Mouse (Mus musculus): ENCODE data around the gene Ttc21a. TPM values are rescaled to one million over a fixed set of nuclear protein-coding genes. Genes with fewer than 3 reads are reported as not detected.

The Ttc21a gene
- total RNA-seq, 1 experiment: 0.40 TPM

GRCm38 (mm10) chr9:119893881-119894280, 43.5 kb upstream of the Ttc21a start:
- no peak for DNase-seq (ENCODE audit: low read depth, low spot score)
- Histone ChIP-seq H3K4me3 (ENCODE audit: insufficient read depth in 1 of 2, low read depth in 1 of 2, low read length in 2 of 2, poor library complexity in 1 of 2, severe bottlenecking in 1 of 2) (peak overlapping the region in 1 of 2 experiments; percentile 93; a peak in 2 of 4 replicates), H3K27ac (ENCODE audit: insufficient read depth, low read depth, low read length, poor library complexity, severe bottlenecking) (no peak overlapping the region), H3K9me3 (ENCODE audit: control insufficient read depth, insufficient read depth, low read depth, low read length) (no peaks in the 10 kb centered on the region), H3K36me3 (ENCODE audit: control insufficient read depth, insufficient read depth, low read length, poor library complexity, severe bottlenecking) (0 out of 2 replicates have a peak, but pooled peaks cover 2% of the 10 kb centered on the region), H3K4me1 (ENCODE audit: control insufficient read depth in 2 of 2, insufficient read depth in 2 of 2, low read length in 2 of 2, poor library complexity in 1 of 2) (0 out of 4 replicates have a peak, but pooled peaks cover 0 to 4% of the 10 kb centered on the region in 2 experiments), H3K9ac (ENCODE audit: insufficient read depth, low read depth, low read length, poor library complexity, severe bottlenecking) (no peak overlapping the region)
- in situ Hi-C loops (cut with MboI; ENCODE audit: low sequenced_read_pairs in 2 of 2, unreplicated experiment in 2 of 2): no loop called here
- TF ChIP-seq ZC3H11A (IDR thresholded peaks at IDR 0.05; ENCODE audit: borderline replicate concordance, low read depth, low read length): no peak
- no peak for TF ChIP-seq CHD2 (IDR thresholded peaks at IDR 0.05; ENCODE audit: low read depth, low read length)
- no peak for TF ChIP-seq MAFK (IDR thresholded peaks at IDR 0.05; ENCODE audit: insufficient read depth, low read depth, low read length)
- no peak for TF ChIP-seq HCFC1 (IDR thresholded peaks at IDR 0.05; ENCODE audit: borderline replicate concordance, insufficient read depth, low read length)
- no peak for TF ChIP-seq ZNF384 (IDR thresholded peaks at IDR 0.05; ENCODE audit: low read depth, low read length)

GRCm38 (mm10) chr9:119894339-119895009, 42.9 kb upstream of the Ttc21a start, which contains the start of gene Wdr48:
Gene Wdr48 (plus strand): TSS chr9:119894878.
- 0 out of 2 replicates have a peak, but pooled peaks cover 2% of the 10 kb centered on the region for H3K36me3 ChIP-seq (ENCODE audit: control insufficient read depth, insufficient read depth, low read length, poor library complexity, severe bottlenecking)
- H3K9ac ChIP-seq (ENCODE audit: insufficient read depth, low read depth, low read length, poor library complexity, severe bottlenecking): peak within 1 kb of the TSS; percentile 91
- H3K27ac ChIP-seq (ENCODE audit: insufficient read depth, low read depth, low read length, poor library complexity, severe bottlenecking): peak within 1 kb of the TSS; percentile 60
- no peaks in the 10 kb centered on the region for H3K9me3 ChIP-seq (ENCODE audit: control insufficient read depth, insufficient read depth, low read depth, low read length)
- H3K4me3 ChIP-seq (ENCODE audit: insufficient read depth in 1 of 2, low read depth in 1 of 2, low read length in 2 of 2, poor library complexity in 1 of 2, severe bottlenecking in 1 of 2): peak within 1 kb of the TSS; percentile 93
- in situ Hi-C loops (cut with MboI; ENCODE audit: low sequenced_read_pairs in 2 of 2, unreplicated experiment in 2 of 2): no loop called here
- 0 out of 4 replicates have a peak, but pooled peaks cover 0 to 4% of the 10 kb centered on the region in 2 experiments for H3K4me1 ChIP-seq (ENCODE audit: control insufficient read depth in 2 of 2, insufficient read depth in 2 of 2, low read length in 2 of 2, poor library complexity in 1 of 2)
- peak; percentile 99 for DNase-seq (ENCODE audit: low read depth, low spot score)
- TF ChIP-seq ZNF384 (IDR thresholded peaks at IDR 0.05; ENCODE audit: low read depth, low read length): no peak
- 0 out of 2 replicates have a peak, but pooled peaks have one; percentile 29 for TF ChIP-seq CHD2 (IDR thresholded peaks at IDR 0.05; ENCODE audit: low read depth, low read length)
- no peak for TF ChIP-seq ZC3H11A (IDR thresholded peaks at IDR 0.05; ENCODE audit: borderline replicate concordance, low read depth, low read length)
- peak; percentile 77 for TF ChIP-seq HCFC1 (IDR thresholded peaks at IDR 0.05; ENCODE audit: borderline replicate concordance, insufficient read depth, low read length)
- no peak for TF ChIP-seq MAFK (IDR thresholded peaks at IDR 0.05; ENCODE audit: insufficient read depth, low read depth, low read length)

- in situ Hi-C loops (cut with MboI; ENCODE audit: low sequenced_read_pairs in 2 of 2, unreplicated experiment in 2 of 2): no loop called here
- TF ChIP-seq MAFK (IDR thresholded peaks at IDR 0.05; ENCODE audit: insufficient read depth, low read depth, low read length) (no peak), ZC3H11A (IDR thresholded peaks at IDR 0.05; ENCODE audit: borderline replicate concordance, low read depth, low read length) (no peak), HCFC1 (IDR thresholded peaks at IDR 0.05; ENCODE audit: borderline replicate concordance, insufficient read depth, low read length) (no peak), ZNF384 (IDR thresholded peaks at IDR 0.05; ENCODE audit: low read depth, low read length) (no peak), CHD2 (IDR thresholded peaks at IDR 0.05; ENCODE audit: low read depth, low read length) (no peak)
- Histone ChIP-seq H3K9ac (ENCODE audit: insufficient read depth, low read depth, low read length, poor library complexity, severe bottlenecking) (peak overlapping the region; percentile 91), H3K4me1 (ENCODE audit: control insufficient read depth in 2 of 2, insufficient read depth in 2 of 2, low read length in 2 of 2, poor library complexity in 1 of 2) (0 out of 4 replicates have a peak, but pooled peaks cover 0 to 4% of the 10 kb centered on the region in 2 experiments), H3K9me3 (ENCODE audit: control insufficient read depth, insufficient read depth, low read depth, low read length) (no peaks in the 10 kb centered on the region), H3K27ac (ENCODE audit: insufficient read depth, low read depth, low read length, poor library complexity, severe bottlenecking) (peak overlapping the region; percentile 60), H3K36me3 (ENCODE audit: control insufficient read depth, insufficient read depth, low read length, poor library complexity, severe bottlenecking) (0 out of 2 replicates have a peak, but pooled peaks cover 2% of the 10 kb centered on the region), H3K4me3 (ENCODE audit: insufficient read depth in 1 of 2, low read depth in 1 of 2, low read length in 2 of 2, poor library complexity in 1 of 2, severe bottlenecking in 1 of 2) (peak overlapping the region; percentile 93)
- DNase-seq (ENCODE audit: low read depth, low spot score): no peak
Observed at GRCm38 (mm10) chr9:119895040-119895721, 42.2 kb upstream of the Ttc21a start.

- peaks cover 6% of the 10 kb centered on the region for H3K36me3 ChIP-seq (ENCODE audit: control insufficient read depth, insufficient read depth, low read length, poor library complexity, severe bottlenecking)
- in situ Hi-C loops (cut with MboI; ENCODE audit: low sequenced_read_pairs in 2 of 2, unreplicated experiment in 2 of 2): no loop called here
- H3K9ac ChIP-seq (ENCODE audit: insufficient read depth, low read depth, low read length, poor library complexity, severe bottlenecking): no peak overlapping the region
- no peak overlapping the region for H3K27ac ChIP-seq (ENCODE audit: insufficient read depth, low read depth, low read length, poor library complexity, severe bottlenecking)
- no peak for DNase-seq (ENCODE audit: low read depth, low spot score)
- H3K4me3 ChIP-seq (ENCODE audit: insufficient read depth in 1 of 2, low read depth in 1 of 2, low read length in 2 of 2, poor library complexity in 1 of 2, severe bottlenecking in 1 of 2): no peak overlapping the region
- no peak for TF ChIP-seq ZC3H11A (IDR thresholded peaks at IDR 0.05; ENCODE audit: borderline replicate concordance, low read depth, low read length)
- TF ChIP-seq MAFK (IDR thresholded peaks at IDR 0.05; ENCODE audit: insufficient read depth, low read depth, low read length): no peak
- no peak for TF ChIP-seq ZNF384 (IDR thresholded peaks at IDR 0.05; ENCODE audit: low read depth, low read length)
- TF ChIP-seq HCFC1 (IDR thresholded peaks at IDR 0.05; ENCODE audit: borderline replicate concordance, insufficient read depth, low read length): no peak
- TF ChIP-seq CHD2 (IDR thresholded peaks at IDR 0.05; ENCODE audit: low read depth, low read length): no peak
- H3K4me1 ChIP-seq (ENCODE audit: control insufficient read depth in 2 of 2, insufficient read depth in 2 of 2, low read length in 2 of 2, poor library complexity in 1 of 2): 0 out of 4 replicates have a peak, but pooled peaks cover 0 to 4% of the 10 kb centered on the region in 2 experiments
- no peaks in the 10 kb centered on the region for H3K9me3 ChIP-seq (ENCODE audit: control insufficient read depth, insufficient read depth, low read depth, low read length)
Observed at GRCm38 (mm10) chr9:119899446-119899845, 38.0 kb upstream of the Ttc21a start.
